Comparison of ENCODE assay signal across 16 mouse cellular contexts in the genomic region with DNA sequence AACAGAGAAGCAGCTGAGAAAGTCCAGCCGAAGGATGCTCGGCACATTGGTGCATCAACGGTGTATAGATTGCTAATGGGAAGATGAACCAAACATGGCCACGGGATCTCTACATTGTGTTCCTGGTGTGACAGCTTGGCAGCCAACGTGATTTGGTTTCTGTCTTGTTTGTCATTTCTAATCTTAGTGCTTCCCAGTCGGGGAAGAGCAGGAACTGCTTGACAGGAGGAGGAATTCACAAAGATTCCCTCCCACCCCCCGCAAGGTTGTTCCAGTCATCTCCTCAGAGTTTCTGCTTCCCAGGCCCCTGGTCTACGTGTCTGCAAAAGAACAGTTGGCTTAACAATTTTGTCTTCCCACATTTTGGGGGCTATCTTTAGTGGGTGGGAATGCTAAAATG.
DNase-seq lines count a peak whose midpoint lies in the region.
"Had no signal": no experiment of that assay in that cellular context is flagged by ENCODE, and none has a peak within 500 bp of the region (broad histone marks: within the 10 kb centered on the region; RNA-seq: fewer than 3 reads in every experiment).

No protein-coding gene starts in this region.

- intact Hi-C loops in heart, postnatal 10 days (cut with DNase I): no loop called here

- peak; percentile 79 for DNase-seq in heart, adult 11 months
- DNase-seq in heart, postnatal 10 days: no peak
- DNase-seq in layer of hippocampus, adult 9-11 months: peak; percentile 23
- DNase-seq in layer of hippocampus, postnatal 25 days (ENCODE audit: extremely low spot score in 1 of 2, low spot score in 1 of 2): no peak
- peak; percentile 48 to 61 for DNase-seq in right cerebral cortex, postnatal 10 days (ENCODE audit: low spot score in 2 of 2)
- no peak for DNase-seq in right cerebral cortex, postnatal 4 days
- DNase-seq: adrenal gland, adult 2 months; adrenal gland, postnatal 14 days; cerebellum, adult 11-12 months; cerebellum, adult 8-10 months; cerebellum, postnatal 10 days; cerebellum, postnatal 36 days; embryo, embryonic 11 days; gastrocnemius, postnatal 10 days; gastrocnemius, postnatal 36 days; heart, postnatal 36 days had no signal

Comparison
In these comparisons a context has a peak if more than half of its experiments do, and no peak if none do; other contexts are left out.
1. DNase-seq: peak in heart, adult 11 months (single experiment), layer of hippocampus, adult 9-11 months (single experiment) and right cerebral cortex, postnatal 10 days (2 of 2); none in heart, postnatal 10 days (0 of 2), layer of hippocampus, postnatal 25 days (0 of 2) and right cerebral cortex, postnatal 4 days (single experiment).